Mouse (Mus musculus): ENCODE data around the gene Spi1.

GRCm38 (mm10) chr2:91116842-91117241 lies 34.7 kb downstream of the Spi1 start:
- TF ChIP-seq CTCF (IDR thresholded peaks at IDR 0.05; ENCODE audit: low read depth) (no peak), EP300 (IDR thresholded peaks at IDR 0.05; ENCODE audit: low read depth) (no peak)
